Mouse (Mus musculus): ENCODE measurements around the gene Pign. TPM values are rescaled to one million over a fixed set of nuclear protein-coding genes. Genes with fewer than 3 reads are reported as not detected.

Pign gene
- polyA plus RNA-seq, 1 experiment from 2014 or later: 15.9 TPM

DNA sequence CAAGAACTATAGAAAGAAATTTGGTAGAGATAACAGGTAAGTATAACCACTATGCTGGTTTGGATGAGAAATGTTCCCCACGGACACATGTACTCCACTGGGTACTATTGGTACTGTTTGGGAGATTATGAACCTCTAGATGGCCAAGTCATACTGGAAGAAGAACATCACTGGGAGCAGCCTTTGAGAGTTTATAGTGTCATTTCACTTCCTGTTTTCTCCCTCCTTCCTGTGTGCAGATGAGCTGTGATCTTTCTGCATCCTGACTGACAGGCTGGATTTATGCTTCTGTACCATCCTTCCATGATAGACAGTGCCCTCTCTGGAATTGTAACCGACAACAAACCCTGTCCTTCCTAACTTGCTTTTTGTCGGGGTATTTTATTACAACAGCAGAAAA, 110.3 kb downstream of the Pign start:
- Histone ChIP-seq H3K27me3 (ENCODE audit: control insufficient read depth, insufficient read depth, low read length) (no peaks in the 10 kb centered on the region), H3K4me3 (ENCODE audit: low read depth, low read length) (no peak overlapping the region), H3K36me3 (ENCODE audit: control insufficient read depth, insufficient read depth, low read length) (no peaks in the 10 kb centered on the region), H3K9me3 (ENCODE audit: control insufficient read depth, low read length) (no peaks in the 10 kb centered on the region), H3K4me2 (ENCODE audit: low read depth, low read length, severe bottlenecking) (no peak overlapping the region), H3K9ac (ENCODE audit: low read length) (no peak overlapping the region), H3K27ac (ENCODE audit: low read depth, low read length) (no peak overlapping the region), H3K4me1 (replicated peaks; ENCODE audit: control insufficient read depth, insufficient read depth, low read length) (no peaks in the 10 kb centered on the region)
- no peak for DNase-seq (ENCODE audit: low spot score)
- ATAC-seq (replicated peaks; ENCODE audit: low FRiP score): no peak
- 88% methylated on average over 3 of the region's 3 CpGs for WGBS

- DNase-seq (ENCODE audit: low spot score) (no peak), ATAC-seq (replicated peaks; ENCODE audit: low FRiP score) (no peak)
Observed at GRCm38 (mm10) chr1:105550163-105550562, 113.3 kb downstream of the Pign start.

GRCm38 (mm10) chr1:105549648-105550047, 113.8 kb downstream of the Pign start:
- Histone ChIP-seq H3K4me3 (ENCODE audit: low read depth, low read length) (no peak overlapping the region), H3K27me3 (ENCODE audit: control insufficient read depth, insufficient read depth, low read length) (no peaks in the 10 kb centered on the region), H3K36me3 (ENCODE audit: control insufficient read depth, insufficient read depth, low read length) (no peaks in the 10 kb centered on the region), H3K4me1 (replicated peaks; ENCODE audit: control insufficient read depth, insufficient read depth, low read length) (no peaks in the 10 kb centered on the region), H3K27ac (ENCODE audit: low read depth, low read length) (no peak overlapping the region), H3K4me2 (ENCODE audit: low read depth, low read length, severe bottlenecking) (no peak overlapping the region), H3K9ac (ENCODE audit: low read length) (no peak overlapping the region), H3K9me3 (ENCODE audit: control insufficient read depth, low read length) (no peaks in the 10 kb centered on the region)
- 91% methylated on average over 4 of the region's 4 CpGs for WGBS
- DNase-seq (ENCODE audit: low spot score) (no peak), ATAC-seq (replicated peaks; ENCODE audit: low FRiP score) (no peak)

More at GRCm38 (mm10) chr1:105550163-105550562, 113.3 kb downstream of the Pign start:
- no peak overlapping the region for H3K4me2 ChIP-seq (ENCODE audit: low read depth, low read length, severe bottlenecking)
- no peak overlapping the region for H3K9ac ChIP-seq (ENCODE audit: low read length)
- H3K4me3 ChIP-seq (ENCODE audit: low read depth, low read length): no peak overlapping the region
- H3K9me3 ChIP-seq (ENCODE audit: control insufficient read depth, low read length): no peaks in the 10 kb centered on the region
- H3K36me3 ChIP-seq (ENCODE audit: control insufficient read depth, insufficient read depth, low read length): no peaks in the 10 kb centered on the region
- no peaks in the 10 kb centered on the region for H3K27me3 ChIP-seq (ENCODE audit: control insufficient read depth, insufficient read depth, low read length)
- no peak overlapping the region for H3K27ac ChIP-seq (ENCODE audit: low read depth, low read length)
- H3K4me1 ChIP-seq (replicated peaks; ENCODE audit: control insufficient read depth, insufficient read depth, low read length): no peaks in the 10 kb centered on the region

GRCm38 (mm10) chr1:105543051-105543450, 120.4 kb downstream of the Pign start:
- Histone ChIP-seq H3K27me3 (ENCODE audit: control insufficient read depth, insufficient read depth, low read length) (no peaks in the 10 kb centered on the region), H3K4me2 (ENCODE audit: low read depth, low read length, severe bottlenecking) (no peak overlapping the region), H3K4me3 (ENCODE audit: low read depth, low read length) (no peak overlapping the region), H3K4me1 (replicated peaks; ENCODE audit: control insufficient read depth, insufficient read depth, low read length) (no peaks in the 10 kb centered on the region), H3K27ac (ENCODE audit: low read depth, low read length) (no peak overlapping the region), H3K9ac (ENCODE audit: low read length) (no peak overlapping the region), H3K9me3 (ENCODE audit: control insufficient read depth, low read length) (no peaks in the 10 kb centered on the region; the same call in 1 of the 2 replicates), H3K36me3 (ENCODE audit: control insufficient read depth, insufficient read depth, low read length) (peaks cover 2% of the 10 kb centered on the region; the same call in 1 of the 2 replicates)
- ATAC-seq (replicated peaks; ENCODE audit: low FRiP score) (no peak), DNase-seq (ENCODE audit: low spot score) (no peak)
- 100% methylated on average over 1 of the region's 1 CpGs for WGBS

- H3K9me3 ChIP-seq (ENCODE audit: control insufficient read depth, low read length): no peaks in the 10 kb centered on the region
- no peak for DNase-seq (ENCODE audit: low spot score)
- WGBS: 59% methylated on average over 2 of the region's 2 CpGs
- no peak overlapping the region for H3K4me2 ChIP-seq (ENCODE audit: low read depth, low read length, severe bottlenecking)
- ATAC-seq (replicated peaks; ENCODE audit: low FRiP score): no peak
- no peaks in the 10 kb centered on the region for H3K4me1 ChIP-seq (replicated peaks; ENCODE audit: control insufficient read depth, insufficient read depth, low read length)
- H3K36me3 ChIP-seq (ENCODE audit: control insufficient read depth, insufficient read depth, low read length): no peaks in the 10 kb centered on the region
- H3K27ac ChIP-seq (ENCODE audit: low read depth, low read length): no peak overlapping the region
- no peak overlapping the region for H3K9ac ChIP-seq (ENCODE audit: low read length)
- no peaks in the 10 kb centered on the region for H3K27me3 ChIP-seq (ENCODE audit: control insufficient read depth, insufficient read depth, low read length)
- no peak overlapping the region for H3K4me3 ChIP-seq (ENCODE audit: low read depth, low read length)
Observed at GRCm38 (mm10) chr1:105523768-105524167, 139.7 kb downstream of the Pign start.

- Histone ChIP-seq H3K4me1 (replicated peaks; ENCODE audit: control insufficient read depth, insufficient read depth, low read length) (no peaks in the 10 kb centered on the region), H3K4me3 (ENCODE audit: low read depth, low read length) (no peak overlapping the region), H3K27ac (ENCODE audit: low read depth, low read length) (no peak overlapping the region), H3K9me3 (ENCODE audit: control insufficient read depth, low read length) (no peaks in the 10 kb centered on the region), H3K4me2 (ENCODE audit: low read depth, low read length, severe bottlenecking) (no peak overlapping the region), H3K27me3 (ENCODE audit: control insufficient read depth, insufficient read depth, low read length) (no peaks in the 10 kb centered on the region), H3K9ac (ENCODE audit: low read length) (no peak overlapping the region), H3K36me3 (ENCODE audit: control insufficient read depth, insufficient read depth, low read length) (no peaks in the 10 kb centered on the region)
- DNase-seq (ENCODE audit: low spot score) (no peak), ATAC-seq (replicated peaks; ENCODE audit: low FRiP score) (no peak)
- WGBS: 77% methylated on average over 2 of the region's 2 CpGs
Observed at GRCm38 (mm10) chr1:105522321-105522720, 141.2 kb downstream of the Pign start.

DNA sequence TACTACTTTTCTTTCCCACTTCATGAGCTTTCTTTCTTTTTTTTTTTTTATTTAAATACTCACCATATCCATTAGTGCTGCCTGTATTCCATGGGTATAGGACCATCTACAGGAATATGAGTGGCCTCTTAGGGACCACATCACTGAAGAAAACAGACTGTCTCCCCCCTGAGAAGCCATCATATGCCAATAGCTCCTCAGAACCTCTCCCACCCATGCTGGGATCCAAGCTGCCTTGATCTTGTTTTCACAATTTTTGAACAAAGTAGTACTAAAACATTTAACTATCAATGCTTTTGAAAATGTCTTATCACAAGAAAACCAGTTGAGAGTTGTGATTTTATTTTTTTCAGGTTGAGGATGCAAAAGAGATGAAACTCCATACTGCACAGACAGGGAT, 145.4 kb downstream of the Pign start:
- DNase-seq (ENCODE audit: low spot score): no peak
- ATAC-seq (replicated peaks; ENCODE audit: low FRiP score): no peak
- H3K4me3 ChIP-seq (ENCODE audit: low read depth, low read length): no peak overlapping the region

GRCm38 (mm10) chr1:105507116-105507515, 156.4 kb downstream of the Pign start:
- WGBS: 94% methylated on average over 1 of the region's 1 CpGs
- no peak for ATAC-seq (replicated peaks; ENCODE audit: low FRiP score)
- Histone ChIP-seq H3K9me3 (ENCODE audit: control insufficient read depth, low read length) (no peaks in the 10 kb centered on the region), H3K36me3 (ENCODE audit: control insufficient read depth, insufficient read depth, low read length) (no peaks in the 10 kb centered on the region), H3K4me2 (ENCODE audit: low read depth, low read length, severe bottlenecking) (no peak overlapping the region), H3K4me3 (ENCODE audit: low read depth, low read length) (no peak overlapping the region), H3K27me3 (ENCODE audit: control insufficient read depth, insufficient read depth, low read length) (no peaks in the 10 kb centered on the region), H3K4me1 (replicated peaks; ENCODE audit: control insufficient read depth, insufficient read depth, low read length) (no peaks in the 10 kb centered on the region), H3K27ac (ENCODE audit: low read depth, low read length) (no peak overlapping the region), H3K9ac (ENCODE audit: low read length) (no peak overlapping the region)
- DNase-seq (ENCODE audit: low spot score): no peak

More for the DNA sequence above, 145.4 kb downstream of the Pign start:
- H3K4me1 ChIP-seq (replicated peaks; ENCODE audit: control insufficient read depth, insufficient read depth, low read length): no peaks in the 10 kb centered on the region
- no peak overlapping the region for H3K9ac ChIP-seq (ENCODE audit: low read length)
- no peak overlapping the region for H3K27ac ChIP-seq (ENCODE audit: low read depth, low read length)
- H3K4me2 ChIP-seq (ENCODE audit: low read depth, low read length, severe bottlenecking): no peak overlapping the region
- H3K9me3 ChIP-seq (ENCODE audit: control insufficient read depth, low read length): no peaks in the 10 kb centered on the region
- H3K36me3 ChIP-seq (ENCODE audit: control insufficient read depth, insufficient read depth, low read length): no peaks in the 10 kb centered on the region
- H3K27me3 ChIP-seq (ENCODE audit: control insufficient read depth, insufficient read depth, low read length): no peaks in the 10 kb centered on the region

DNA sequence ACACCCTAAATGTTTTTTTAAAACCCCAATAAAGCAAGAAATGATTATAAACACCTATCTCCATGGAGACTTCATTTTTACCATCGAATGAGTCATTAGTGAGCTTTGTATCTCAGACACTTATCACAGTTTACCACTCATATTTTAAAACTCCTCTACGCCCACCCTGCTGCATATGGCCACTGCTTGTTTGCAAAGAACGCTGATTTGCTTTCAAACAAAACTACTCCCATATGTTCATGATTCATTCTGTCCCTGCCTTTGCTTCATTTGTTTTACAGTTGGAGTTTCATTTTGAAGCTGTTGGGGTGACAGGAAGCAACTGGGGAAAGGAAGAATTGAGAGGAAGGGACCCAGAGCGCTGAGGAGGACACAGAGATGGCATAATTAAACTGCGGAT, 170.9 kb downstream of the Pign start:
- no peaks in the 10 kb centered on the region for H3K9me3 ChIP-seq (ENCODE audit: control insufficient read depth, low read length)
- H3K4me1 ChIP-seq (replicated peaks; ENCODE audit: control insufficient read depth, insufficient read depth, low read length): no peaks in the 10 kb centered on the region
- ATAC-seq (replicated peaks; ENCODE audit: low FRiP score): no peak
- no peak overlapping the region for H3K4me2 ChIP-seq (ENCODE audit: low read depth, low read length, severe bottlenecking)
- H3K27ac ChIP-seq (ENCODE audit: low read depth, low read length): no peak overlapping the region
- H3K36me3 ChIP-seq (ENCODE audit: control insufficient read depth, insufficient read depth, low read length): no peaks in the 10 kb centered on the region
- WGBS: 91% methylated on average over 5 of the region's 5 CpGs
- no peak overlapping the region for H3K4me3 ChIP-seq (ENCODE audit: low read depth, low read length)
- no peaks in the 10 kb centered on the region for H3K27me3 ChIP-seq (ENCODE audit: control insufficient read depth, insufficient read depth, low read length)
- no peak overlapping the region for H3K9ac ChIP-seq (ENCODE audit: low read length)
- no peak for DNase-seq (ENCODE audit: low spot score)
